Mouse (Mus musculus) midbrain, embryonic 10.5 days (tissue): ENCODE measurements around the gene Dlg2. TPM values are rescaled to one million over a fixed set of nuclear protein-coding genes. Genes with fewer than 3 reads are reported as not detected.

Experiments used
- DNase-seq: peaks from one replicate; pipeline ENCODE4 v3.0.0-alpha.2; 2017; ENCODE audit warnings: low spot score
- H3K27ac ChIP-seq: fragments of 300-500 bp; sonication (generic); replicated peaks from 2 replicates; pipeline ENCODE4 v1.5.1; 2016; ENCODE audit warnings: mild to moderate bottlenecking
- H3K27me3 ChIP-seq: fragments of 300-500 bp; sonication (generic); 2 replicates; pipeline ENCODE4 v1.6.1; 2016; ENCODE audit warnings: low read depth, mild to moderate bottlenecking; ENCODE audit not compliant: poor library complexity, severe bottlenecking
- H3K36me3 ChIP-seq: fragments of 300-500 bp; sonication (generic); 2 replicates; pipeline ENCODE4 v1.6.1; 2016; ENCODE audit warnings: mild to moderate bottlenecking, moderate library complexity
- H3K4me1 ChIP-seq: fragments of 300-500 bp; sonication (generic); 2 replicates; pipeline ENCODE4 v1.6.1; 2016
- H3K4me3 ChIP-seq: fragments of 300-500 bp; sonication (generic); 2 replicates; pipeline ENCODE4 v1.5.1; 2016; ENCODE audit warnings: mild to moderate bottlenecking, moderate library complexity
- H3K9me3 ChIP-seq: fragments of 300-500 bp; sonication (generic); replicated peaks from 2 replicates; pipeline ENCODE4 v1.6.1; 2016; ENCODE audit warnings: mild to moderate bottlenecking
- WGBS: fragments of 180-500 bp; shearing (Covaris S2); methylation state at CpG from one replicate; pipeline ENCODE4 v1.1.7; 2016; 5-methylcytosine and 5-hydroxymethylcytosine counted together
- polyA plus RNA-seq: library from polyadenylated mRNA; unstranded; fragments of >200 nt; fragmentation: Nextera tagmentation; extraction: Ambion mirVana; gene quantifications from 2 replicates; pipeline ENCODE4 v1.2.1, GENCODE M21; 2016

Gene Dlg2
- polyA plus RNA-seq, 1 experiment from 2014 or later: 1.1 TPM

GRCm38 (mm10) chr7:92234476-92235202, 1758.2 kb downstream of the Dlg2 start:
- no peaks in the 10 kb centered on the region for H3K27me3 ChIP-seq
- peak overlapping the region; percentile 61 for H3K27ac ChIP-seq
- H3K4me1 ChIP-seq: peaks cover 29% of the 10 kb centered on the region
- no peaks in the 10 kb centered on the region for H3K36me3 ChIP-seq
- DNase-seq: no peak
- H3K4me3 ChIP-seq: peak overlapping the region; percentile 47
- H3K9me3 ChIP-seq: no peaks in the 10 kb centered on the region
- WGBS: 69% methylated on average over 11 of the region's 11 CpGs

- Histone ChIP-seq H3K4me1 (peaks cover 29% of the 10 kb centered on the region), H3K27ac (peak overlapping the region; percentile 61)
- 21% methylated on average over 12 of the region's 12 CpGs for WGBS
Observed at GRCm38 (mm10) chr7:92235541-92236031, 1759.1 kb downstream of the Dlg2 start.

DNA sequence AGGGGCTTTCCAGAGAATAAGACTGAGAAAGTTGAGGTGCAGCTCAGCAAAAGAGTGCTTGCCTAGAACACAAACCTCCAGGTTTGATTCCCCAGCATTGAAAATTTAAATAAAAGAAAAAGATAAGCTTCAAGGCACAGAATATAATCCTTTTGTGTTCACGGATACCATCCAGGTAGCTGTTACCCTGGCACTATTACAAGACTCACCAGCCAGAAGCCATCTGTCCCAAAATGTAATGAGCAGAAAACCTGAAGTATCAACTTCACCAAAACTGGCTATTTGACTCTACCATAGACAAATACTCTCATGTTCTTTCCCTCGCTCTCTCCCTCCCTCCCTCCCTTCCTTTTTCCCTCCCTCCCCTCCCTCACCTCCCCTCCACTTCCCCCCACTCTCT, 1764.4 kb downstream of the Dlg2 start:
- no peak for DNase-seq
- H3K4me3 ChIP-seq: no peak overlapping the region

More at GRCm38 (mm10) chr7:92235541-92236031, 1759.1 kb downstream of the Dlg2 start:
- Histone ChIP-seq H3K9me3 (no peaks in the 10 kb centered on the region), H3K36me3 (no peaks in the 10 kb centered on the region), H3K4me3 (peak overlapping the region; percentile 47), H3K27me3 (no peaks in the 10 kb centered on the region)
- peak; percentile 33 for DNase-seq

DNA sequence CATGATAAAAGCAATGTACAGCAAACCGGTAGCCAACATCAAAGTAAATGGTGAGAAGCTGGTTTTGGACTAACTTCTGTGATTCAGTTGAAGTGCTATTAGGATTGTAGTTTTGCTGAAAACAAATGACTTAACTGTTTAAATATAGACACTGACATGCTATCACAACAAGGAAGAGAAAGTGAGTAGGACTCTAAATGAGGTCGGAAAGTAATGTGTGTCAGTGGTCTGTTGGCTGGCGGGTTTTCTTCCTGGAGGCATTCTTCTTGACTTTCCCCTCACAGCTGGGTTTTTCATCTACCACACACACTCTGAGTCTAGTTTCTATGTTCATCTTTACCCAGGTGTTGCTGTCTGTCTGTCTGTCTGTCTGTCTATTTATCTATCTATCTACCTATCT, 1771.1 kb downstream of the Dlg2 start:
- H3K36me3 ChIP-seq: no peaks in the 10 kb centered on the region
- no peak overlapping the region for H3K4me3 ChIP-seq
- no peak overlapping the region for H3K27ac ChIP-seq
- no peaks in the 10 kb centered on the region for H3K9me3 ChIP-seq
- DNase-seq: no peak
- H3K27me3 ChIP-seq: no peaks in the 10 kb centered on the region
- no peaks in the 10 kb centered on the region for H3K4me1 ChIP-seq
- 93% methylated on average over 3 of the region's 3 CpGs for WGBS

More for the DNA sequence above, 1764.4 kb downstream of the Dlg2 start:
- H3K9me3 ChIP-seq: no peaks in the 10 kb centered on the region
- H3K27ac ChIP-seq: no peak overlapping the region
- H3K4me1 ChIP-seq: peaks cover 16% of the 10 kb centered on the region
- no peaks in the 10 kb centered on the region for H3K36me3 ChIP-seq
- no peaks in the 10 kb centered on the region for H3K27me3 ChIP-seq
- WGBS: 88% methylated on average over 2 of the region's 2 CpGs

- Histone ChIP-seq H3K27me3 (no peaks in the 10 kb centered on the region), H3K27ac (no peak overlapping the region), H3K9me3 (no peaks in the 10 kb centered on the region), H3K4me3 (no peak overlapping the region), H3K4me1 (no peaks in the 10 kb centered on the region), H3K36me3 (no peaks in the 10 kb centered on the region)
- DNase-seq: no peak
- 87% methylated on average over 5 of the region's 5 CpGs for WGBS
Observed at GRCm38 (mm10) chr7:92248619-92249018, 1772.1 kb downstream of the Dlg2 start.

GRCm38 (mm10) chr7:92258148-92258547, 1781.7 kb downstream of the Dlg2 start:
- Histone ChIP-seq H3K9me3 (no peaks in the 10 kb centered on the region), H3K27ac (no peak overlapping the region), H3K27me3 (no peaks in the 10 kb centered on the region), H3K4me3 (no peak overlapping the region), H3K4me1 (peaks cover 4% of the 10 kb centered on the region; the same call in 1 of the 2 replicates), H3K36me3 (no peaks in the 10 kb centered on the region)
- WGBS: 88% methylated on average over 4 of the region's 4 CpGs
- DNase-seq: no peak

GRCm38 (mm10) chr7:92258701-92259100, 1782.2 kb downstream of the Dlg2 start:
- no peaks in the 10 kb centered on the region for H3K9me3 ChIP-seq
- DNase-seq: no peak
- 83% methylated on average over 3 of the region's 3 CpGs for WGBS
- H3K36me3 ChIP-seq: no peaks in the 10 kb centered on the region
- H3K4me3 ChIP-seq: no peak overlapping the region
- H3K27me3 ChIP-seq: no peaks in the 10 kb centered on the region
- peaks cover 4% of the 10 kb centered on the region; the same call in 1 of the 2 replicates for H3K4me1 ChIP-seq
- no peak overlapping the region for H3K27ac ChIP-seq

DNA sequence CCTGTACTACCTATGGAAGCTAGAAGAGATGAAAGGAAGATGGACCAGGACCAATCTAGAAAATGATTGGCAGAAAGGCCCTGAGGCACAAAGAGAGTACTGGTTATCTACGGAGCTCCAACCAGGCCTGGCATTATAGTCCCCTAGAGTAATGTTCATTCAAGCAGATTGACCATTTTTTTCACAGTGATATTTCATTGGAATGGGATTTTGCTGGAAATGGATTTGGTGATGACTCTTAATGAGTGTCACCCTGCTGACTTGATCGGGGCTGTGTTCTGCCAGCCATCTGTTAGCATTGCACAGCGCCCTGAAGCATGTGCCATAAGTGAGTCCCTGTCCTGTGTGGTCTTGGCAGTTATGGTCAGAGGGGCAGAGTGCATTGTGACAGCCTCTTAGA, 1787.9 kb downstream of the Dlg2 start:
- WGBS: 91% methylated on average over 3 of the region's 3 CpGs
- H3K36me3 ChIP-seq: no peaks in the 10 kb centered on the region
- H3K27ac ChIP-seq: no peak overlapping the region

GRCm38 (mm10) chr7:92264964-92265363, 1788.5 kb downstream of the Dlg2 start:
- Histone ChIP-seq H3K4me1 (no peaks in the 10 kb centered on the region), H3K9me3 (no peaks in the 10 kb centered on the region), H3K27ac (no peak overlapping the region), H3K4me3 (no peak overlapping the region), H3K27me3 (no peaks in the 10 kb centered on the region), H3K36me3 (no peaks in the 10 kb centered on the region)
- DNase-seq: no peak

More for the DNA sequence above, 1787.9 kb downstream of the Dlg2 start:
- no peak for DNase-seq
- no peaks in the 10 kb centered on the region for H3K27me3 ChIP-seq
- no peak overlapping the region for H3K4me3 ChIP-seq
- H3K9me3 ChIP-seq: no peaks in the 10 kb centered on the region
- no peaks in the 10 kb centered on the region for H3K4me1 ChIP-seq

- Histone ChIP-seq H3K27ac (no peak overlapping the region), H3K4me1 (0 out of 2 replicates have a peak, but pooled peaks cover under 1% of the 10 kb centered on the region), H3K4me3 (no peak overlapping the region), H3K27me3 (no peaks in the 10 kb centered on the region), H3K36me3 (no peaks in the 10 kb centered on the region), H3K9me3 (no peaks in the 10 kb centered on the region)
- WGBS: 82% methylated on average over 4 of the region's 4 CpGs
- DNase-seq: no peak
Observed at GRCm38 (mm10) chr7:92275353-92275752, 1798.9 kb downstream of the Dlg2 start.

- 71% methylated on average over 4 of the region's 4 CpGs for WGBS
- no peaks in the 10 kb centered on the region for H3K36me3 ChIP-seq
- no peak overlapping the region for H3K4me3 ChIP-seq
- no peak overlapping the region for H3K27ac ChIP-seq
- no peaks in the 10 kb centered on the region for H3K9me3 ChIP-seq
- no peaks in the 10 kb centered on the region for H3K27me3 ChIP-seq
- no peak for DNase-seq
- H3K4me1 ChIP-seq: 0 out of 2 replicates have a peak, but pooled peaks cover 5% of the 10 kb centered on the region
Observed at GRCm38 (mm10) chr7:92277629-92278028, 1801.2 kb downstream of the Dlg2 start.

DNA sequence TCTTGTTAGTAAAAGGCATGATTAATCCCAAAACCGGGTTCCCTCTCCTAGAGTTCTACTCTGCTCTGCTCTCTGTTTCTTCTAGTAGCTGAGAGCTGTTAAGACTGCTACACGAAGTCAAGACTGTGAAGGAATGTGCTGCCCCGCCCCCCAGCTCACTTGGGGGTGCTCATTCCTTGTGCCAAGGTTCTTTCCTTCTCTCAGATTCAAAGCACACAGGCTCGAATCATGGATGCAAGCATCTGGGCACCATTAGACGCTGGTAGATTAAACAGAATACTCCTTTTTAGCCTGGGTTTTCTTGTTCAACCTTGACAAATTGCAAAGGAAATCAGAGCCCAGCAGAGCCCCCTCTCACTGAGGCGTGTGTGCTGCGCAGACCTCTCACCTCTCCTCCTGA, 1804.5 kb downstream of the Dlg2 start:
- H3K4me3 ChIP-seq: no peak overlapping the region
- no peak for DNase-seq
- H3K27me3 ChIP-seq: no peaks in the 10 kb centered on the region
- H3K9me3 ChIP-seq: no peaks in the 10 kb centered on the region
- H3K4me1 ChIP-seq: 0 out of 2 replicates have a peak, but pooled peaks cover 5% of the 10 kb centered on the region
- H3K27ac ChIP-seq: no peak overlapping the region
- H3K36me3 ChIP-seq: no peaks in the 10 kb centered on the region
- 38% methylated on average over 7 of the region's 7 CpGs for WGBS

- Histone ChIP-seq H3K9me3 (no peaks in the 10 kb centered on the region), H3K36me3 (no peaks in the 10 kb centered on the region), H3K27ac (no peak overlapping the region), H3K4me3 (no peak overlapping the region), H3K4me1 (no peaks in the 10 kb centered on the region), H3K27me3 (no peaks in the 10 kb centered on the region)
- 65% methylated on average over 1 of the region's 1 CpGs for WGBS
- DNase-seq: no peak
Observed at GRCm38 (mm10) chr7:92287058-92287457, 1810.6 kb downstream of the Dlg2 start.
